In genomic region chr14:99146841-99147240, GRCm38 (mm10) we compare ENCODE assay signal across 25 mouse cellular contexts. TPM values are rescaled to one million over a fixed set of nuclear protein-coding genes. Genes with fewer than 3 reads are reported as not detected.
A peak's percentile ranks its signal among the peaks of the same experiment; 100 is the strongest.
DNase-seq lines count a peak whose midpoint lies in the region; ATAC-seq and TF ChIP-seq lines count a peak whose summit lies in the region.
"Had no signal": no experiment of that assay in that cellular context is flagged by ENCODE, and none has a peak within 500 bp of the region (broad histone marks: within the 10 kb centered on the region; RNA-seq: fewer than 3 reads in every experiment).

No protein-coding gene starts in this region.

- no peak overlapping the region for H3K9ac ChIP-seq in forebrain, embryonic 14.5 days (ENCODE audit: low read length)
- H3K9ac ChIP-seq in forebrain, postnatal 0 days: no peak overlapping the region
- H3K9ac ChIP-seq: embryonic facial prominence, embryonic 12.5 days; forebrain, embryonic 13.5 days had no signal

- ATAC-seq in forebrain, embryonic 14.5 days: no peak
- ATAC-seq in forebrain, postnatal 0 days: no peak
- ATAC-seq in Patski: peak; percentile 87
- ATAC-seq: CD4-positive, CD25-positive, alpha-beta regulatory T cell, adult 4 months; forebrain, embryonic 13.5 days; forebrain, embryonic 16.5 days had no signal

- WGBS in forebrain, embryonic 14.5 days: 59% methylated on average over 1 of the region's 1 CpGs
- WGBS in forebrain, postnatal 0 days: 43% methylated on average over 1 of the region's 1 CpGs

- 0 out of 2 replicates have a peak, but pooled peaks cover 3% of the 10 kb centered on the region for H3K36me3 ChIP-seq in forebrain, embryonic 14.5 days (ENCODE audit: control insufficient read depth, insufficient read depth, low read length)
- no peaks in the 10 kb centered on the region for H3K36me3 ChIP-seq in forebrain, postnatal 0 days (ENCODE audit: insufficient read depth)

- in situ Hi-C loops in Patski (cut with MboI; ENCODE audit: low pct_unique_long_range_greater_than_20kb): loop anchor here (25.0 kb wide), 1 partner anchor 590 kb away; no protein-coding TSS in a partner anchor

- no peak overlapping the region for H3K27ac ChIP-seq in forebrain, embryonic 14.5 days (ENCODE audit: low read depth, low read length)
- H3K27ac ChIP-seq in forebrain, postnatal 0 days (ENCODE audit: low read depth, low read length): no peak overlapping the region
- H3K27ac ChIP-seq: embryonic facial prominence, embryonic 10.5 days; embryonic facial prominence, embryonic 12.5 days; forebrain, embryonic 13.5 days had no signal

- no peak for TF ChIP-seq CTCF in forebrain, postnatal 0 days (IDR thresholded peaks at IDR 0.05; ENCODE audit: low read depth)
- TF ChIP-seq CTCF in Patski (IDR thresholded peaks at IDR 0.05): no peak

- no peaks in the 10 kb centered on the region; the same call in 1 of the 2 replicates for H3K4me1 ChIP-seq in forebrain, embryonic 14.5 days (ENCODE audit: control insufficient read depth, insufficient read depth, low read length)
- H3K4me1 ChIP-seq in forebrain, postnatal 0 days (ENCODE audit: insufficient read depth): no peaks in the 10 kb centered on the region
- H3K4me1 ChIP-seq: embryonic facial prominence, embryonic 10.5 days; embryonic facial prominence, embryonic 12.5 days had no signal

- CTCF ChIA-PET in Patski (lab: Charles Lee): no interaction called here

- peak; percentile 6 for DNase-seq in forebrain, embryonic 14.5 days (ENCODE audit: low spot score)
- DNase-seq in forebrain, postnatal 0 days: no peak
- DNase-seq in MN1 (ENCODE audit: low spot score) (peak; percentile 51), Patski (ENCODE audit: low read depth, low spot score) (peak; percentile 43)
- peak; percentile 38 for DNase-seq in retina, embryonic 14.5 days (ENCODE audit: low spot score)
- DNase-seq in heart, adult 8-10 months (ENCODE audit: low spot score): no peak
- DNase-seq in thymus, postnatal 4 days: no peak
- DNase-seq in thymus, postnatal 14 days: no peak
- DNase-seq: adrenal gland, adult 2 months; adrenal gland, postnatal 10 days; adrenal gland, postnatal 25 days; B cell, adult 2 months; cerebellum, adult 11 months; cerebellum, adult 18-20 months; cerebellum, adult 8-10 months; cerebellum, adult 9-11 months; cerebellum, postnatal 14 days; cerebellum, postnatal 36 days had no signal

- no peaks in the 10 kb centered on the region for H3K27me3 ChIP-seq in forebrain, embryonic 14.5 days (replicated peaks; ENCODE audit: control insufficient read depth, insufficient read depth, low read length)
- H3K27me3 ChIP-seq in forebrain, postnatal 0 days (ENCODE audit: insufficient read depth, low read length): no peaks in the 10 kb centered on the region
- no peaks in the 10 kb centered on the region for H3K27me3 ChIP-seq in Patski
- H3K27me3 ChIP-seq: CH12.LX; embryonic facial prominence, embryonic 12.5 days; forebrain, embryonic 13.5 days had no signal

- no peaks in the 10 kb centered on the region for H3K9me3 ChIP-seq in forebrain, embryonic 14.5 days (replicated peaks; ENCODE audit: control insufficient read depth, low read length)
- no peaks in the 10 kb centered on the region for H3K9me3 ChIP-seq in forebrain, postnatal 0 days (ENCODE audit: low read length)
- H3K9me3 ChIP-seq: embryonic facial prominence, embryonic 10.5 days; embryonic facial prominence, embryonic 12.5 days; forebrain, embryonic 13.5 days; G1E had no signal

- no peak overlapping the region for H3K4me2 ChIP-seq in forebrain, embryonic 14.5 days (ENCODE audit: low read length)
- H3K4me2 ChIP-seq in forebrain, postnatal 0 days (ENCODE audit: low read depth): no peak overlapping the region
- H3K4me2 ChIP-seq: embryonic facial prominence, embryonic 12.5 days; forebrain, embryonic 13.5 days had no signal

- no peak overlapping the region for H3K4me3 ChIP-seq in forebrain, embryonic 14.5 days (ENCODE audit: low read depth, low read length)
- no peak overlapping the region for H3K4me3 ChIP-seq in forebrain, postnatal 0 days (ENCODE audit: low read depth, low read length)
- H3K4me3 ChIP-seq: embryonic facial prominence, embryonic 10.5 days; embryonic facial prominence, embryonic 12.5 days; forebrain, embryonic 13.5 days had no signal

- POLR2A ChIA-PET in Patski (lab: Charles Lee): no interaction called here

RNA-seq across cellular contexts. Expression of gene Dis3, which starts 47.3 kb away (rescaled TPM):
- polyA plus RNA-seq in forebrain, embryonic 14.5 days (2014; fragmentation: Nextera tagmentation; extraction: Ambion mirVana): 27.1 and 28.2 TPM in 2 replicates
- total RNA-seq in forebrain, postnatal 0 days (2014; rRNA removed): 25.3 and 28.0 TPM in 2 replicates
- polyA plus RNA-seq in forebrain, postnatal 0 days (2015; fragmentation: Nextera tagmentation; extraction: Ambion mirVana): 22.5 and 26.3 TPM in 2 replicates
- polyA plus RNA-seq in Patski (2021): 31.8 TPM
- total RNA-seq in heart, adult 8-10 months (2022): 10 to 100 TPM in 1 of 4 experiments, 1 to 10 TPM in 3; 8.7 to 11.0 (median 9.6) TPM

RNA-seq across cellular contexts. Expression of gene Pibf1, which starts 47.6 kb away (rescaled TPM):
- 20.2 and 21.1 TPM in 2 replicates for polyA plus RNA-seq in forebrain, embryonic 14.5 days (2014; fragmentation: Nextera tagmentation; extraction: Ambion mirVana)
- 18.8 and 20.6 TPM in 2 replicates for total RNA-seq in forebrain, postnatal 0 days (2014; rRNA removed)
- 9.3 and 12.6 TPM in 2 replicates for polyA plus RNA-seq in forebrain, postnatal 0 days (2015; fragmentation: Nextera tagmentation; extraction: Ambion mirVana)
- 12.2 TPM for polyA plus RNA-seq in Patski (2021)
- total RNA-seq in heart, adult 8-10 months (2022): 1 to 10 TPM; 6.2 to 7.8 (median 7.3) TPM

Comparison
In these comparisons a context has a peak if more than half of its experiments do, and no peak if none do; other contexts are left out.
1. DNase-seq: peak in forebrain, embryonic 14.5 days (single experiment), MN1 (single experiment), Patski (single experiment) and retina, embryonic 14.5 days (single experiment); none in forebrain, postnatal 0 days (single experiment), heart, adult 8-10 months (single experiment), thymus, postnatal 4 days (single experiment) and thymus, postnatal 14 days (single experiment).